Mouse (Mus musculus) CH12.LX (cell line): Measurements from ENCODE around the gene Ntm. TPM values are rescaled to one million over a fixed set of nuclear protein-coding genes. Genes with fewer than 3 reads are reported as not detected.

Experiments
- DNase-seq: peaks from one replicate; pipeline ENCODE4 v3.0.0-alpha.2; 2013; ENCODE audit errors: extremely low read depth
- H3K27ac ChIP-seq: 2 replicates; pipeline ENCODE4 v1.5.1; 2012; ENCODE audit warnings: low read depth, mild to moderate bottlenecking, control low read depth, moderate library complexity; ENCODE audit not compliant: insufficient read depth
- H3K27me3 ChIP-seq: replicated peaks from 2 replicates; pipeline ENCODE3; 2012; ENCODE audit warnings: inconsistent platforms
- H3K36me3 ChIP-seq, 2 experiments: replicated peaks in 1 of 2; 2 replicates each; pipeline versions ENCODE3 to v1.6.1; 2012; ENCODE audit warnings: inconsistent platforms in 1 of 2, low read length in 1 of 2, mild to moderate bottlenecking in 1 of 2, mixed read lengths in 1 of 2, moderate library complexity in 1 of 2; ENCODE audit not compliant: control insufficient read depth in 1 of 2, insufficient read depth in 1 of 2
- H3K4me1 ChIP-seq, 2 experiments: 2 replicates each; pipeline ENCODE4 v1.6.1; 2012; ENCODE audit warnings: inconsistent platforms in 1 of 2, moderate library complexity in 1 of 2; ENCODE audit not compliant: insufficient read depth in 2 of 2, control insufficient read depth in 1 of 2
- H3K4me2 ChIP-seq: 2 replicates; pipeline ENCODE4 v1.6.1; 2012; ENCODE audit warnings: low read depth, mild to moderate bottlenecking, control low read depth; ENCODE audit not compliant: poor library complexity, insufficient read depth, severe bottlenecking
- H3K4me3 ChIP-seq, 3 experiments: fragments of 150-350 bp in 1 of 3; sonication (generic) in 1 of 3; replicated peaks in 1 of 3; 2 replicates each; pipeline versions ENCODE3 to v1.5.1; 2011 to 2012; ENCODE audit warnings: low read depth in 2 of 3, low read length in 2 of 3, mild to moderate bottlenecking in 2 of 3, moderate library complexity in 2 of 3, control low read depth in 1 of 3, improper control_type of control experiment in 1 of 3, inconsistent platforms in 1 of 3, mixed read lengths in 1 of 3; ENCODE audit not compliant: poor library complexity in 1 of 3
- H3K79me2 ChIP-seq: replicated peaks from 2 replicates; pipeline ENCODE4 v1.6.1; 2012; ENCODE audit warnings: mild to moderate bottlenecking, moderate library complexity; ENCODE audit not compliant: control insufficient read depth, poor library complexity, insufficient read depth, severe bottlenecking; ENCODE audit errors: extremely low read depth
- H3K9ac ChIP-seq: 2 replicates; pipeline ENCODE4 v1.6.1; 2012; ENCODE audit warnings: low read depth, mild to moderate bottlenecking, control low read depth, moderate library complexity; ENCODE audit not compliant: insufficient read depth
- H3K9me3 ChIP-seq: replicated peaks from 2 replicates; pipeline ENCODE3; 2012; ENCODE audit warnings: low read length, inconsistent platforms, mixed read lengths
- BHLHE40 ChIP-seq: IDR thresholded peaks from 2 replicates; pipeline ENCODE4 v1.6.1; 2011; ENCODE audit warnings: mild to moderate bottlenecking, low read depth, low read length, improper control_type of control experiment
- CHD2 ChIP-seq: IDR thresholded peaks from 2 replicates; pipeline ENCODE4 v1.6.1; 2011; ENCODE audit warnings: low read length, improper control_type of control experiment
- CTCF ChIP-seq, 2 experiments: IDR thresholded peaks in 1 of 2; conservative IDR thresholded peaks in 1 of 2; 2 replicates each; pipeline ENCODE4 v1.5.1; 2011 to 2012; ENCODE audit warnings: low read depth in 2 of 2, low read length in 2 of 2, improper control_type of control experiment in 1 of 2, inconsistent platforms in 1 of 2, mild to moderate bottlenecking in 1 of 2, moderate library complexity in 1 of 2
- ELF1 ChIP-seq: IDR thresholded peaks from 2 replicates; pipeline ENCODE4 v1.6.1; 2014; ENCODE audit warnings: low read depth, mild to moderate bottlenecking, inconsistent platforms, low read length, improper control_type of control experiment
- ETS1 ChIP-seq: conservative IDR thresholded peaks from 2 replicates; pipeline ENCODE4 v1.6.1; 2012; ENCODE audit warnings: low read depth, mild to moderate bottlenecking, inconsistent platforms, low read length, improper control_type of control experiment, moderate library complexity
- GABPA ChIP-seq: IDR thresholded peaks from 2 replicates; pipeline ENCODE4 v1.6.1; 2012; ENCODE audit warnings: low read depth, low read length, improper control_type of control experiment, inconsistent platforms; ENCODE audit not compliant: insufficient replicate concordance
- HCFC1 ChIP-seq: IDR thresholded peaks from 2 replicates; pipeline ENCODE4 v1.6.1; 2012; ENCODE audit warnings: low read depth, mild to moderate bottlenecking, inconsistent platforms, low read length, improper control_type of control experiment
- IRF4 ChIP-seq: IDR thresholded peaks from 2 replicates; pipeline ENCODE4 v1.6.1; 2014; ENCODE audit warnings: low read depth, mild to moderate bottlenecking, inconsistent platforms, low read length, improper control_type of control experiment
- MAFK ChIP-seq: IDR thresholded peaks from 2 replicates; pipeline ENCODE4 v1.6.1; 2011; ENCODE audit warnings: low read length, improper control_type of control experiment; ENCODE audit not compliant: insufficient replicate concordance
- MAX ChIP-seq: IDR thresholded peaks from 2 replicates; pipeline ENCODE4 v1.6.1; 2011; ENCODE audit warnings: low read length, improper control_type of control experiment
- MAZ ChIP-seq: IDR thresholded peaks from 2 replicates; pipeline ENCODE4 v1.6.1; 2012; ENCODE audit warnings: low read depth, mild to moderate bottlenecking, inconsistent platforms, low read length, improper control_type of control experiment, moderate library complexity
- MEF2A ChIP-seq: IDR thresholded peaks from 2 replicates; pipeline ENCODE4 v1.6.1; 2014; ENCODE audit warnings: low read depth, mild to moderate bottlenecking, inconsistent platforms, low read length, improper control_type of control experiment, borderline replicate concordance
- MXI1 ChIP-seq: IDR thresholded peaks from 2 replicates; pipeline ENCODE4 v1.6.1; 2011; ENCODE audit warnings: mild to moderate bottlenecking, low read depth, low read length, improper control_type of control experiment
- NRF1 ChIP-seq: IDR thresholded peaks from 2 replicates; pipeline ENCODE4 v1.6.1; 2014; ENCODE audit warnings: low read depth, mild to moderate bottlenecking, inconsistent platforms, low read length, improper control_type of control experiment, moderate library complexity
- PAX5 ChIP-seq: IDR thresholded peaks from 2 replicates; pipeline ENCODE4 v1.6.1; 2012; ENCODE audit warnings: low read length, inconsistent platforms, mixed read lengths
- POLR2AphosphoS2 ChIP-seq: IDR thresholded peaks from 2 replicates; pipeline ENCODE4 v1.6.1; 2011; ENCODE audit warnings: low read depth, low read length, improper control_type of control experiment
- RAD21 ChIP-seq: IDR thresholded peaks from 2 replicates; pipeline ENCODE4 v1.6.1; 2011; ENCODE audit warnings: low read depth, mild to moderate bottlenecking, low read length, improper control_type of control experiment, moderate library complexity
- RCOR1 ChIP-seq: conservative IDR thresholded peaks from 2 replicates; pipeline ENCODE4 v1.6.1; 2012; ENCODE audit warnings: low read depth, mild to moderate bottlenecking, inconsistent platforms, low read length, improper control_type of control experiment
- TBP ChIP-seq: conservative IDR thresholded peaks from 2 replicates; pipeline ENCODE4 v1.6.1; 2011; ENCODE audit warnings: low read depth, low read length, improper control_type of control experiment
- USF1 ChIP-seq: IDR thresholded peaks from 2 replicates; pipeline ENCODE4 v1.6.1; 2014; ENCODE audit warnings: low read depth, mild to moderate bottlenecking, inconsistent platforms, low read length, improper control_type of control experiment
- ZKSCAN1 ChIP-seq: IDR thresholded peaks from 2 replicates; pipeline ENCODE4 v1.6.1; 2012; ENCODE audit warnings: low read depth, inconsistent platforms, low read length, improper control_type of control experiment, borderline replicate concordance
- ZMIZ1 ChIP-seq: IDR thresholded peaks from 2 replicates; pipeline ENCODE4 v1.6.1; 2012; ENCODE audit warnings: low read depth, mild to moderate bottlenecking, inconsistent platforms, low read length, improper control_type of control experiment
- ZNF384 ChIP-seq: IDR thresholded peaks from 2 replicates; pipeline ENCODE4 v1.6.1; 2012; ENCODE audit warnings: low read depth, low read length, improper control_type of control experiment, inconsistent platforms
- dilution Hi-C: fragments of 300-500 bp; cut with MboI; formaldehyde crosslinking; loops from 2 replicates; pipeline ENCODE4 v1.14.3; 2020; ENCODE audit warnings: low sequenced_read_pairs; ENCODE audit not compliant: extremely low pct_unique_long_range_greater_than_20kb, extremely low pct_ligation_motif_present
- in situ Hi-C: fragments of 300-500 bp; cut with MboI; formaldehyde crosslinking; loops from 3 replicates; pipeline ENCODE4 v1.14.3; 2019; ENCODE audit warnings: low sequenced_read_pairs, low pct_ligation_motif_present, low pct_unique_long_range_greater_than_20kb, mixed read lengths
- polyA plus RNA-seq: library from polyadenylated mRNA; unstranded; fragments of >175 nt; gene quantifications from 2 replicates; pipeline ENCODE4 v1.2.1, GENCODE M21; 2012; ENCODE audit warnings: low read depth; ENCODE audit not compliant: insufficient read length
- total RNA-seq, 2 experiments: library from RNA; depleted of rRNA; stranded (reverse); fragments of 300-350 nt in 1 of 2; fragments of >200 nt in 1 of 2; gene quantifications; 2 replicates each; pipeline ENCODE4 v1.2.3; 2012 to 2014

Ntm gene
- total and polyA plus RNA-seq, 3 experiments, result not detected

DNA sequence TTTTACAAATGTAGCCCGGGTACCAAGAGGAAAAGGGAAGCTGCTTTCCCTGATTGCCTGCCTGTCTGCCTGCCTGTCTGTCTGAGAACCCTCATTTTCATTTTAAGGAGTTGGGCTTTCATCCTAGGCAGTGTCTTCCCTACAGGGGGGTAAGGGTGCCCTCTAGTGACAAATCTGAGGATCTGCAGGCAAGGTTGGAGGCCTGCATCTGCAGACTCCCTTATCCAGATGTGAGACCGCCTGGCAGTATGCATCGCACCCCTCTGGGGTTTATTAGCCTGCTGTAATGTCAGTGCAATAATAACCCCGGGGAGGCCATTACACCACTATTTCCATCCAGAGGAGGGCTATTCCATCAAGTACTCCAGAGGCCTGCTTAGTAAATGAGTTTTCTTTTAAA lies 312.3 kb downstream of the Ntm start:
- in situ Hi-C loops, result loop anchor here (25.0 kb wide), 1 partner anchor 637 kb away; no protein-coding TSS in a partner anchor
- dilution Hi-C loops, result no loop called here
- H3K36me3 ChIP-seq, result no peaks in the 10 kb centered on the region
- no peaks in the 10 kb centered on the region for H3K27me3 ChIP-seq
- no peaks in the 10 kb centered on the region for H3K4me1 ChIP-seq
- H3K27ac ChIP-seq, result no peak overlapping the region
- peaks cover 94% of the 10 kb centered on the region for H3K9me3 ChIP-seq
- no peak for DNase-seq
- H3K4me3 ChIP-seq, result no peak overlapping the region
- H3K9ac ChIP-seq, result no peak overlapping the region
- TF ChIP-seq MXI1 (no peak), GABPA (no peak), BHLHE40 (no peak), CTCF (conservative IDR thresholded peaks at IDR 0.05 in 1 of 2, IDR thresholded peaks at IDR 0.05 in 1 of 2; ENCODE audit: low read depth in 2 of 2, low read length in 2 of 2) (peak in 1 of 2 experiments; percentile 32; a peak in 1 of 4 replicates), NRF1 (no peak), ZMIZ1 (no peak), ZKSCAN1 (no peak), RAD21 (peak; percentile 17), MAFK (no peak), HCFC1 (no peak), USF1 (no peak)
- no peaks in the 10 kb centered on the region for H3K79me2 ChIP-seq
- no peak overlapping the region for H3K4me2 ChIP-seq

DNA sequence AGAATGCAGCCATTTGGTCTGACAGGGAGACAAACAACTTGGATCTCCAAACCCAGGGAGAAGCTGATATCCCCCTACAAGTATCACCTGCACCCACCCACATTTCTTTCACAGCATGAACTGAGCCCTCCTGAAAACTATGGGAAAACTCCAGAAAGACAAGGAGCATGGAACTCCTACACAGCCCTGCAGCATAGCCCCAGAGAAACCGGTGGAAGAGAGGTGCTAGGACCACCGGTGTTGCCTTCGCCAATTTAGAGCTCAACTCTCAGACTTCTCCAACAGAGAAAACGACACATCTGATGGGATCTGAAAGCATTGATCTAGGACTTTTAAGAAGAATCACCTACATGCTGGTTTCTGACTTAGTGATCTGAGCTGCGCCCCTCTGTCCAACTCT lies 312.7 kb downstream of the Ntm start:
- DNase-seq, result no peak
- Histone ChIP-seq H3K9me3 (peaks cover 97% of the 10 kb centered on the region), H3K36me3 (no peaks in the 10 kb centered on the region), H3K79me2 (no peaks in the 10 kb centered on the region), H3K27me3 (no peaks in the 10 kb centered on the region), H3K4me3 (no peak overlapping the region), H3K27ac (no peak overlapping the region), H3K4me1 (no peaks in the 10 kb centered on the region), H3K9ac (no peak overlapping the region), H3K4me2 (no peak overlapping the region)
- in situ Hi-C loops (loop anchor here (25.0 kb wide), 1 partner anchor 637 kb away; no protein-coding TSS in a partner anchor), dilution Hi-C loops (no loop called here)
- TF ChIP-seq POLR2AphosphoS2 (no peak), MEF2A (no peak)

DNA sequence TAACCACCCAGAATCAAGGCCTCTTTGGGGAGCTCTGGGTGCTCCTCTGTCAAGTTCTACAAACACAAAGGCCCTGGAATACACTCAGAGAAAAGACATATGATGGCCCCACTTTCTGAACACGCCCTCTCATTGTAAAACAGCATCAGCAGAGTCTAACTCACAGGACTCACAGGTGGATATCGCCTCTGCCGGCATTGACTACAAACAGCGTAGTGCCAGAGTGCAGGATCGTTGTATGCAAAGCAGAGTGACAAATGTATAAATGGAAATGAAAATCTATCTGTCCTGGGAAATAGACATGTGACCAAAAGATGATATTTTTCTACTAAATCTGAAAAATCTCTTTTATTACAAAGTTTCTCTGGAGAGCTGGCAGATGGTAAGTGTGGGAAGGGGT lies 314.7 kb downstream of the Ntm start:
- Histone ChIP-seq H3K27me3 (no peaks in the 10 kb centered on the region), H3K4me2 (no peak overlapping the region), H3K4me3 (no peak overlapping the region), H3K27ac (no peak overlapping the region), H3K36me3 (no peaks in the 10 kb centered on the region), H3K79me2 (no peaks in the 10 kb centered on the region), H3K9me3 (peaks cover 93% of the 10 kb centered on the region), H3K4me1 (no peaks in the 10 kb centered on the region), H3K9ac (no peak overlapping the region)
- dilution Hi-C loops, result no loop called here
- DNase-seq, result no peak
- no peak for TF ChIP-seq PAX5
- TF ChIP-seq CHD2, result no peak
- TF ChIP-seq ETS1, result no peak
- no peak for TF ChIP-seq ZNF384
- TF ChIP-seq RAD21, result no peak
- no peak for TF ChIP-seq ELF1
- no peak for TF ChIP-seq TBP
- no peak for TF ChIP-seq IRF4
- no peak for TF ChIP-seq RCOR1
- no peak for TF ChIP-seq MAX
- no peak for TF ChIP-seq HCFC1
- TF ChIP-seq MAZ, result no peak
- in situ Hi-C loops, result no loop called here
